Mouse (Mus musculus): ENCODE measurements at regions not wholly inside any gene's neighbourhood (a gene's known extent, or its start where the extent isn't known, plus 50 kb on each side); places are given as distances from the start of the nearest gene placed in this dataset.

DNA sequence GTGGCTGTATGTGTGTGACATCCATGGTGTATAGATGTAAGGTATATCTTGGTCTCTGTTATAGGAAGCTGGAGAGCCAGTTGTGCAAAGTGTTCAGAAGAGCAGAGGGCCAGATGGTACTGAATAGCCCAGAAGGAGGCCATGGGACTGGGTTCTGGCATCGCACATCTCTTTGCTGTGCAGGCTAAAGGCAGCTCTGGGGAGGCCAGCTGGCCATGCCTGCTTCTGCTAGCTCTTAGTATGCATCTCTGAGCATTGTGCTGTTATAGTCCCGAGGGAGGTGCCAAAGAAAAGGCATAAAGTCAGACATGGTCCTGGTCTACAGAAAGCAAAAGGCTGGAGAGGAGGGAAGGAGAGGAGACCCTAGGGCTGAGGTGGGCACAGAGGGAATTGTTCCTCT is 235.1 kb upstream of the Chd6 start:
- no peak overlapping the region for H3K4me3 ChIP-seq (ENCODE audit: low read length)
- DNase-seq (ENCODE audit: low spot score) (peak; percentile 19), ATAC-seq (no peak)
- H3K36me3 ChIP-seq (ENCODE audit: insufficient read depth, low read length): no peaks in the 10 kb centered on the region
- no peaks in the 10 kb centered on the region for H3K27me3 ChIP-seq (ENCODE audit: insufficient read depth, low read length)
- no peak overlapping the region for H3K4me2 ChIP-seq (ENCODE audit: low read depth, low read length)
- H3K9me3 ChIP-seq (ENCODE audit: low read length): no peaks in the 10 kb centered on the region
- no peak overlapping the region for H3K9ac ChIP-seq (replicated peaks; ENCODE audit: low read length)
- H3K27ac ChIP-seq: no peak overlapping the region
- WGBS: 44% methylated on average over 2 of the region's 2 CpGs
- no peak for TF ChIP-seq CTCF (IDR thresholded peaks at IDR 0.05; ENCODE audit: low read depth)
- H3K4me1 ChIP-seq (ENCODE audit: insufficient read depth, low read length): peaks cover 13% of the 10 kb centered on the region

DNA sequence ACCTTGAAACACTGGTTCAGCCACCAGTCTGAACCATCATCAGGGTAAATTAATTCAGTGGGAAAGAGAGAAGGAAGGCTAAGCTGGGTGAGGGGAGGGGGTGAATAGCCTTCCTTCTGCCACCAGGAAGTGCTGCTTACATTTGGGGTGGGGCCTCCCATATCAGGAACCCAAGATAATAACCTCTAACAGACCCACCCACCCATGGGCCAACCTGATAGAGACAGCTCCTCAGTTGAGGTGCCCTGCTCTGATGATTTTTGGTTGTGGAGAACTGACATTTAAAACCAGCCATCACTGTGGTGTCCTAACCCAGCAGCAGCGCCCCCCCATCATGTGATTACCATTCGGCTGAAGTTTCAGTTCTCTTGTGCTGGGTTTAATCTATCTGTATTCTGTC is 233.8 kb upstream of the Chd6 start:
- Histone ChIP-seq H3K4me1 (ENCODE audit: insufficient read depth, low read length) (peaks cover 13% of the 10 kb centered on the region), H3K27ac (no peak overlapping the region), H3K9ac (replicated peaks; ENCODE audit: low read length) (no peak overlapping the region), H3K36me3 (ENCODE audit: insufficient read depth, low read length) (no peaks in the 10 kb centered on the region), H3K4me3 (ENCODE audit: low read length) (no peak overlapping the region), H3K9me3 (ENCODE audit: low read length) (no peaks in the 10 kb centered on the region), H3K4me2 (ENCODE audit: low read depth, low read length) (no peak overlapping the region), H3K27me3 (ENCODE audit: insufficient read depth, low read length) (no peaks in the 10 kb centered on the region)
- DNase-seq (ENCODE audit: low spot score): no peak
- no peak for ATAC-seq
- TF ChIP-seq CTCF (IDR thresholded peaks at IDR 0.05; ENCODE audit: low read depth): no peak
- WGBS: 87% methylated on average over 2 of the region's 2 CpGs

DNA sequence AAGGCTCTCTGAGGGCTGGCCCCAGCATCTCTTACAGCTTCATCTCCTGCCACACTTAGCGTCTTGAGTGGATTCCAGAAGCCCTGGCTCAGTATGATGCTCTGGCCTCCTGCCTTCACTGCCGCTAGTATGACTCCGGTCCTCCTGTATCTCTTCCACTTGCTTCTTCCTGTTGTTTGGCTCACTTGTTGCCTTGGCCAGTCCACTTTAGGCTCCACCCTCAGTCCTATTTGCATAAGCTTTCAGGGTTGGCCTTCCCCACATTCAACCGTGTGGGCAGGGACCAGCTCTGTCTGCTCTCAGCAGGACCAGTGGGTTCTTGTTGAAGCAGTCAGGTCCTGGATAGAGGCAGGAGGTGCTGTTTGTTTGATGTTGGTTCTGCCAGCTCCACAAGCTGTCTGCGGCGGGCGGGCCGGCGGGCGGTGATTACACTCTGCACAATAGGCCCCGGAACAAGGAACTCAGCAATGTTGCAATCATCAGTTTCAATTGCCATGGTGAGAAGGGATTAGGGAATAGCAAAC is 232.6 kb upstream of the Chd6 start:
- WGBS: 7% methylated on average over 11 of the region's 11 CpGs
- Histone ChIP-seq H3K4me2 (ENCODE audit: low read depth, low read length) (peak overlapping the region; percentile 25), H3K27me3 (ENCODE audit: insufficient read depth, low read length) (no peaks in the 10 kb centered on the region), H3K4me3 (ENCODE audit: low read length) (no peak overlapping the region), H3K27ac (peak overlapping the region; percentile 26; the same call in 1 of the 2 replicates), H3K36me3 (ENCODE audit: insufficient read depth, low read length) (no peaks in the 10 kb centered on the region), H3K9ac (replicated peaks; ENCODE audit: low read length) (no peak overlapping the region), H3K9me3 (ENCODE audit: low read length) (no peaks in the 10 kb centered on the region), H3K4me1 (ENCODE audit: insufficient read depth, low read length) (peaks cover 13% of the 10 kb centered on the region)
- ATAC-seq (peak; percentile 86), DNase-seq (ENCODE audit: low spot score) (peak; percentile 69)
- TF ChIP-seq CTCF (IDR thresholded peaks at IDR 0.05; ENCODE audit: low read depth): no peak

DNA sequence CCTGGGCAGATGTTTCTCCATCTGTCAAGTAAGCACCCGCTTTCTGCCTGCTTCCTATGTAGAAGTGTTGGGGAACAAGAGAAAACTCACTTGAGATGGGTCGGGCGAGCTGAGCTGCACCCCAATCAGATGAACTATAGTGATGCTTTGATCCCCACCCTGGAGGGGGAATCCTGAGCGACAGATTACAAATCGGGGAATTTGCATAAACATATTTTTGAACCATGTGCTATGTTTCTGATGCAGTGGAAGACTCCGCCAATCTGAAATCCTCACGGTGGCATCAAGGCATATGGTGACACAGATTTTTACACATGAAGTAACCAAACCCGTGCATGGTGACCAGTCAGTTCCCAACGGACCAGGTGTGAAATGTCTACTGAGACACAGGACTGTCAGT is 231.4 kb upstream of the Chd6 start:
- 66% methylated on average over 9 of the region's 9 CpGs for WGBS
- DNase-seq (ENCODE audit: low spot score) (no peak), ATAC-seq (no peak)
- Histone ChIP-seq H3K27me3 (ENCODE audit: insufficient read depth, low read length) (no peaks in the 10 kb centered on the region), H3K4me1 (ENCODE audit: insufficient read depth, low read length) (peaks cover 13% of the 10 kb centered on the region), H3K36me3 (ENCODE audit: insufficient read depth, low read length) (no peaks in the 10 kb centered on the region), H3K4me3 (ENCODE audit: low read length) (no peak overlapping the region), H3K4me2 (ENCODE audit: low read depth, low read length) (no peak overlapping the region), H3K9ac (replicated peaks; ENCODE audit: low read length) (no peak overlapping the region), H3K27ac (no peak overlapping the region), H3K9me3 (ENCODE audit: low read length) (no peaks in the 10 kb centered on the region)
- TF ChIP-seq CTCF (IDR thresholded peaks at IDR 0.05; ENCODE audit: low read depth): no peak

DNA sequence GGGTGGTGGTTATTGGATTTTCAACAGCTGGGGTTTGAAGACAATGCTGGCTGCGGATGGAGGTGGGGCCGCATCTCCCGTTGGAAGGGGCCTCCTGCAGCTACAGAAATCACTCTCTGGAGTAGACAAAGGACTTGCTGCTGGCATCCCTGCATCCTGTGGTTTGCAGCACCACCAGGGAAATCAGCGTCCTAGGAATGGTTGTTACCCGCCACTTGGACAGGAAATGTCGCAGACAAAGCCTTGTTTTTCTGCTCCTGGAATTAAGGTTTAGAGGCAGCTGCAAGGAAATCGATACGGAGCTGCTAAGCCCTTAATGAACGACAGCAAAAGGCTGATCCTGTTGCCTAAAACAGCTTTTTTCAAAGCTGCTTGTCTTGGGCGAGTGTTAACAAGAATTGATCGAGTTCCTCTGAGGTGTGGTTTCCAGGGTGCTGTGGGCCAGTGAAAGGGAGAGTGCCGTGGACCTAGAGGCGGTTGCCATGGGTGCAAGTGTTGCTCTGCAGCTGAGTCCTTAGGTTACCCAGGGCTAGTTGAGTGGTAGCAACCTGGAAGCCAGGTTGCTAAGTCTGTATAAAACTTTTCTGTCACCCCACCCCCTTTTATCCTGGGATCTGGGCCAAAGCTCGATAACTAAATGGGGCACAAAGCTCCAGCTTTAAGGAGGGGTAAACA is 230.6 kb upstream of the Chd6 start:
- no peak overlapping the region for H3K9ac ChIP-seq (replicated peaks; ENCODE audit: low read length)
- H3K36me3 ChIP-seq (ENCODE audit: insufficient read depth, low read length): no peaks in the 10 kb centered on the region
- peak overlapping the region; percentile 2; the same call in 1 of the 2 replicates for H3K4me2 ChIP-seq (ENCODE audit: low read depth, low read length)
- peak; percentile 40 for DNase-seq (ENCODE audit: low spot score)
- peaks cover 13% of the 10 kb centered on the region for H3K4me1 ChIP-seq (ENCODE audit: insufficient read depth, low read length)
- no peak overlapping the region for H3K4me3 ChIP-seq (ENCODE audit: low read length)
- WGBS: 8% methylated on average over 14 of the region's 14 CpGs
- TF ChIP-seq CTCF (IDR thresholded peaks at IDR 0.05; ENCODE audit: low read depth): no peak; the same call in 1 of the 2 replicates
- no peaks in the 10 kb centered on the region for H3K9me3 ChIP-seq (ENCODE audit: low read length)
- H3K27ac ChIP-seq: peak overlapping the region; percentile 22; the same call in 1 of the 2 replicates
- peak; percentile 60; the same call in 1 of the 2 replicates for ATAC-seq
- no peaks in the 10 kb centered on the region for H3K27me3 ChIP-seq (ENCODE audit: insufficient read depth, low read length)

DNA sequence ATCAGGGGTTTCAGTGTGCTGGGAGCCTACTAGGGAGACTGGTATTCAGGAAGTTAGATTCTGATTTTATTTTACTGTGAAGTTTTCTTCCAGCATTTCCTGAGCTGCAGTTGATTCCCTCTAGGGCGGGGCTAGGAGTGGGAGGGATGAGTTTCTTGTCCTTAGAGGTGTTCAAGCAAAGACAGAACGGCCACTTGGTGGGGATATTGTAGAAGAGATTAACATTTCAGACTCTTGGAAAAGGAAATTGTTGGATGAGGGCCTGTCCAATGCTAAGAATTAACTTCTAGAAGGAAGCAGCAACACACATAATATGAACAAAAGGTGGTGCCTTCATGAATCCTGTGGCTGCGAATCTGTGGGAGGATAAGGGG is 230.1 kb upstream of the Chd6 start:
- H3K4me2 ChIP-seq (ENCODE audit: low read depth, low read length): peak overlapping the region; percentile 2; the same call in 1 of the 2 replicates
- H3K4me1 ChIP-seq (ENCODE audit: insufficient read depth, low read length): peaks cover 13% of the 10 kb centered on the region
- H3K9ac ChIP-seq (replicated peaks; ENCODE audit: low read length): no peak overlapping the region
- WGBS: 13% methylated on average over 3 of the region's 3 CpGs
- no peaks in the 10 kb centered on the region for H3K27me3 ChIP-seq (ENCODE audit: insufficient read depth, low read length)
- no peaks in the 10 kb centered on the region for H3K9me3 ChIP-seq (ENCODE audit: low read length)
- DNase-seq (ENCODE audit: low spot score): peak; percentile 85
- TF ChIP-seq CTCF (IDR thresholded peaks at IDR 0.05; ENCODE audit: low read depth): peak; percentile 55
- H3K4me3 ChIP-seq (ENCODE audit: low read length): no peak overlapping the region
- no peaks in the 10 kb centered on the region for H3K36me3 ChIP-seq (ENCODE audit: insufficient read depth, low read length)
- ATAC-seq: peak; percentile 61
- H3K27ac ChIP-seq: 0 out of 2 replicates have a peak overlapping the region, but pooled peaks have one; percentile 22

DNA sequence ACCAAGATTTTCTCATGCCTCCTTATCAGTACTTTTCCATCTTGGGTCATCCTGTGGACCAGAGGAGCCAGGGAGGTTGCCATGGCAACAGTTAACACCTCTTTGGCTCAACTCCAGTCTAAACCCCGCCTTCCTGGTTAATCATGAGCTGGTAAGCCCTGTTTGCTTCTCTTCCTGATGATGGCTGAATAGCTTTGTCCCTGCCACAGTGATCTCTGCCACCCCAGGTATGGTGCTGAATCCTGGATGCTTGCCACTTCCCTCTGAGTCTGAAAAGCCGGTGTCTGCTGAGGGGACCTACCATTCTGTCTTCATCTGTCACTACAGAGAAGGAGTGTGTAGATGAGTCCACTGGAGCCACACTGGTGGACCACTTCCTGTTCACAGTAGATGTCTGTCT is 223.8 kb upstream of the Chd6 start:
- Histone ChIP-seq H3K27ac (no peak overlapping the region), H3K36me3 (ENCODE audit: insufficient read depth, low read length) (no peaks in the 10 kb centered on the region), H3K9ac (replicated peaks; ENCODE audit: low read length) (no peak overlapping the region), H3K9me3 (ENCODE audit: low read length) (no peaks in the 10 kb centered on the region), H3K4me2 (ENCODE audit: low read depth, low read length) (no peak overlapping the region), H3K4me1 (ENCODE audit: insufficient read depth, low read length) (no peaks in the 10 kb centered on the region), H3K4me3 (ENCODE audit: low read length) (no peak overlapping the region), H3K27me3 (ENCODE audit: insufficient read depth, low read length) (no peaks in the 10 kb centered on the region)
- no peak for TF ChIP-seq CTCF (IDR thresholded peaks at IDR 0.05; ENCODE audit: low read depth)
- 19% methylated on average over 2 of the region's 2 CpGs for WGBS
- DNase-seq (ENCODE audit: low spot score): peak; percentile 83
- 0 out of 2 replicates have a peak, but pooled peaks have one; percentile 18 for ATAC-seq
